Mouse (Mus musculus) ES-E14 (cell line): ENCODE measurements around the gene Lgals9.

Experiments used
- CHD2 ChIP-seq: IDR thresholded peaks from 2 replicates; pipeline ENCODE4 v1.6.1; 2014; ENCODE audit warnings: mild to moderate bottlenecking, low read depth, low read length, inconsistent platforms
- ZC3H11A ChIP-seq: IDR thresholded peaks from 2 replicates; pipeline ENCODE4 v1.6.1; 2012; ENCODE audit warnings: low read depth, mild to moderate bottlenecking, inconsistent platforms, low read length, borderline replicate concordance

DNA sequence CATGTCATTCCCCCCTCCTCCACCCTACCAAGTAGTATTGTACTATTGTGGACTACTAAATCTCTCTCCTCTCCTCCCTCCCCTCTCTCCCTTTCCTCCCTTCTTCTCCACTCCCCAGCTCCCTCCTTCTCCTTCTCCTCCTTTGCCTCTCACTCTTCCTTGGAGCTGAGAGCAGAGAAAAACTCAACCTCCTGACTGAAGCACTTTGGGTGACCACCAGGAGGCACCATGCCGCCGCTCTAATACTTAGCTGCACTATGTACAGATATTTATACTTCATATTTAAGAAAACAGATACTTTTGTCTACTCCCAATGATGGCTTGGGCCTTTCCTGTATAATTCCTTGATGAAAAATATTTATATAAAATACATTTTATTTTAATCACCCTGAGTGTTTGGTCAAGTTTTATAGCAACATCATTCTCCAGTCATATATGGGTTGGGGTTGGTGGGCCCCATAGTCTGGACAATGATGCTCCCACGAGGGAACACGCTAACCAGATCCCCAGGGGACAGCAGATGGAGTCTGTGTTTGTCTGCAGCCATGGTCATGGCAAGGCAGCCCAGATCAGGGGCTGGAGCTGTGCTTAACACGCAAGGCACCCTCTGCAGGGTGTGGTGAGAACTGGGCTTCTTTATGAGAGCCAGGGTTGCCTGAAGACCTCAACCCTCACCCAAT is 24.8 kb downstream of the Lgals9 start:
- TF ChIP-seq ZC3H11A (no peak), CHD2 (no peak)
